Mouse (Mus musculus) MEL-GATA-1-ER (cell line): ENCODE results near the gene Fads3.

ENCODE experiments used
- DNase-seq: peaks from one replicate; pipeline ENCODE4 v3.0.0-alpha.2; 2012; ENCODE audit warnings: low read depth; ENCODE audit errors: extremely low read depth

The Fads3 gene

GRCm38 (mm10) chr19:10066502-10066901, 25.1 kb downstream of the Fads3 start:
- no peak for DNase-seq

GRCm38 (mm10) chr19:10067701-10068100, 26.3 kb downstream of the Fads3 start:
- no peak for DNase-seq

- DNase-seq: no peak
Measured at GRCm38 (mm10) chr19:10070186-10070980, 29.0 kb downstream of the Fads3 start.

- DNase-seq: no peak
Measured at GRCm38 (mm10) chr19:10071166-10071565, 29.8 kb downstream of the Fads3 start.

- no peak for DNase-seq
Measured at GRCm38 (mm10) chr19:10071892-10072291, 30.5 kb downstream of the Fads3 start.

- DNase-seq: no peak
Measured at GRCm38 (mm10) chr19:10073145-10073544, 31.8 kb downstream of the Fads3 start.

- DNase-seq: no peak
Measured at GRCm38 (mm10) chr19:10078392-10078791, 37.0 kb downstream of the Fads3 start.

GRCm38 (mm10) chr19:10080384-10080783, 39.0 kb downstream of the Fads3 start:
- no peak for DNase-seq

- DNase-seq: no peak
Measured at GRCm38 (mm10) chr19:10082105-10082504, 40.7 kb downstream of the Fads3 start.

- DNase-seq: no peak
Measured at GRCm38 (mm10) chr19:10085454-10085853, 44.1 kb downstream of the Fads3 start.

- no peak for DNase-seq
Measured at GRCm38 (mm10) chr19:10086976-10087375, 45.6 kb downstream of the Fads3 start.

GRCm38 (mm10) chr19:10093829-10094228, 52.5 kb downstream of the Fads3 start:
- DNase-seq: no peak

GRCm38 (mm10) chr19:10094695-10095094, 53.3 kb downstream of the Fads3 start:
- no peak for DNase-seq

- no peak for DNase-seq
Measured at GRCm38 (mm10) chr19:10096371-10096876, 55.1 kb downstream of the Fads3 start.

GRCm38 (mm10) chr19:10097826-10098225, 56.5 kb downstream of the Fads3 start:
- no peak for DNase-seq

- peak; percentile 58 for DNase-seq
Measured at GRCm38 (mm10) chr19:10100631-10101071, 59.3 kb downstream of the Fads3 start.

- DNase-seq: peak; percentile 82
Measured at GRCm38 (mm10) chr19:10101341-10102053, 60.1 kb downstream of the Fads3 start, which contains the start of gene Fads2. Fads2 (minus strand) TSS chr19:10101746.

- DNase-seq: no peak
Measured at GRCm38 (mm10) chr19:10102054-10102700, 60.8 kb downstream of the Fads3 start.

- no peak for DNase-seq
Measured at GRCm38 (mm10) chr19:10104234-10104633, 62.9 kb downstream of the Fads3 start.

GRCm38 (mm10) chr19:10105034-10105493, 63.7 kb downstream of the Fads3 start:
- peak; percentile 55 for DNase-seq

GRCm38 (mm10) chr19:10106634-10107033, 65.3 kb downstream of the Fads3 start:
- no peak for DNase-seq
